Mouse (Mus musculus) CH12.LX (cell line): ENCODE measurements around the gene Sugt1. TPM values are rescaled to one million over a fixed set of nuclear protein-coding genes. Genes with fewer than 3 reads are reported as not detected.

ENCODE experiments used
- DNase-seq: peaks from one replicate; pipeline ENCODE4 v3.0.0-alpha.2; 2013; ENCODE audit errors: extremely low read depth
- H3K27ac ChIP-seq: 2 replicates; pipeline ENCODE4 v1.5.1; 2012; ENCODE audit warnings: low read depth, mild to moderate bottlenecking, control low read depth, moderate library complexity; ENCODE audit not compliant: insufficient read depth
- H3K27me3 ChIP-seq: replicated peaks from 2 replicates; pipeline ENCODE3; 2012; ENCODE audit warnings: inconsistent platforms
- H3K36me3 ChIP-seq, 2 experiments: replicated peaks in 1 of 2; 2 replicates each; pipeline versions ENCODE3 to v1.6.1; 2012; ENCODE audit warnings: inconsistent platforms in 1 of 2, low read length in 1 of 2, mild to moderate bottlenecking in 1 of 2, mixed read lengths in 1 of 2, moderate library complexity in 1 of 2; ENCODE audit not compliant: control insufficient read depth in 1 of 2, insufficient read depth in 1 of 2
- H3K4me1 ChIP-seq, 2 experiments: 2 replicates each; pipeline ENCODE4 v1.6.1; 2012; ENCODE audit warnings: inconsistent platforms in 1 of 2, moderate library complexity in 1 of 2; ENCODE audit not compliant: insufficient read depth in 2 of 2, control insufficient read depth in 1 of 2
- H3K4me2 ChIP-seq: 2 replicates; pipeline ENCODE4 v1.6.1; 2012; ENCODE audit warnings: low read depth, mild to moderate bottlenecking, control low read depth; ENCODE audit not compliant: poor library complexity, insufficient read depth, severe bottlenecking
- H3K4me3 ChIP-seq, 3 experiments: fragments of 150-350 bp in 1 of 3; sonication (generic) in 1 of 3; replicated peaks in 1 of 3; 2 replicates each; pipeline versions ENCODE3 to v1.5.1; 2011 to 2012; ENCODE audit warnings: low read depth in 2 of 3, low read length in 2 of 3, mild to moderate bottlenecking in 2 of 3, moderate library complexity in 2 of 3, control low read depth in 1 of 3, improper control_type of control experiment in 1 of 3, inconsistent platforms in 1 of 3, mixed read lengths in 1 of 3; ENCODE audit not compliant: poor library complexity in 1 of 3
- H3K79me2 ChIP-seq: replicated peaks from 2 replicates; pipeline ENCODE4 v1.6.1; 2012; ENCODE audit warnings: mild to moderate bottlenecking, moderate library complexity; ENCODE audit not compliant: control insufficient read depth, poor library complexity, insufficient read depth, severe bottlenecking; ENCODE audit errors: extremely low read depth
- H3K9ac ChIP-seq: 2 replicates; pipeline ENCODE4 v1.6.1; 2012; ENCODE audit warnings: low read depth, mild to moderate bottlenecking, control low read depth, moderate library complexity; ENCODE audit not compliant: insufficient read depth
- H3K9me3 ChIP-seq: replicated peaks from 2 replicates; pipeline ENCODE3; 2012; ENCODE audit warnings: low read length, inconsistent platforms, mixed read lengths
- BHLHE40 ChIP-seq: IDR thresholded peaks from 2 replicates; pipeline ENCODE4 v1.6.1; 2011; ENCODE audit warnings: mild to moderate bottlenecking, low read depth, low read length, improper control_type of control experiment
- CHD1 ChIP-seq: IDR thresholded peaks from 2 replicates; pipeline ENCODE4 v1.6.1; 2012; ENCODE audit warnings: low read depth, low read length, improper control_type of control experiment, inconsistent platforms
- E2F4 ChIP-seq: IDR thresholded peaks from 2 replicates; pipeline ENCODE4 v1.6.1; 2011; ENCODE audit warnings: low read depth, low read length, improper control_type of control experiment; ENCODE audit not compliant: insufficient replicate concordance
- ELF1 ChIP-seq: IDR thresholded peaks from 2 replicates; pipeline ENCODE4 v1.6.1; 2014; ENCODE audit warnings: low read depth, mild to moderate bottlenecking, inconsistent platforms, low read length, improper control_type of control experiment
- EP300 ChIP-seq: IDR thresholded peaks from 2 replicates; pipeline ENCODE4 v1.6.1; 2011; ENCODE audit warnings: low read length, improper control_type of control experiment
- ETS1 ChIP-seq: conservative IDR thresholded peaks from 2 replicates; pipeline ENCODE4 v1.6.1; 2012; ENCODE audit warnings: low read depth, mild to moderate bottlenecking, inconsistent platforms, low read length, improper control_type of control experiment, moderate library complexity
- HCFC1 ChIP-seq: IDR thresholded peaks from 2 replicates; pipeline ENCODE4 v1.6.1; 2012; ENCODE audit warnings: low read depth, mild to moderate bottlenecking, inconsistent platforms, low read length, improper control_type of control experiment
- IRF4 ChIP-seq: IDR thresholded peaks from 2 replicates; pipeline ENCODE4 v1.6.1; 2014; ENCODE audit warnings: low read depth, mild to moderate bottlenecking, inconsistent platforms, low read length, improper control_type of control experiment
- JUN ChIP-seq: IDR thresholded peaks from 2 replicates; pipeline ENCODE4 v1.6.1; 2011; ENCODE audit warnings: low read depth, mild to moderate bottlenecking, low read length, improper control_type of control experiment, moderate library complexity; ENCODE audit not compliant: insufficient read depth
- JUND ChIP-seq: conservative IDR thresholded peaks from 2 replicates; pipeline ENCODE4 v1.6.1; 2011; ENCODE audit warnings: low read depth, low read length, improper control_type of control experiment
- KAT2A ChIP-seq: IDR thresholded peaks from 2 replicates; pipeline ENCODE4 v1.6.1; 2012; ENCODE audit warnings: low read length, improper control_type of control experiment, inconsistent platforms; ENCODE audit not compliant: insufficient replicate concordance
- MAFK ChIP-seq: IDR thresholded peaks from 2 replicates; pipeline ENCODE4 v1.6.1; 2011; ENCODE audit warnings: low read length, improper control_type of control experiment; ENCODE audit not compliant: insufficient replicate concordance
- MAX ChIP-seq: IDR thresholded peaks from 2 replicates; pipeline ENCODE4 v1.6.1; 2011; ENCODE audit warnings: low read length, improper control_type of control experiment
- MAZ ChIP-seq: IDR thresholded peaks from 2 replicates; pipeline ENCODE4 v1.6.1; 2012; ENCODE audit warnings: low read depth, mild to moderate bottlenecking, inconsistent platforms, low read length, improper control_type of control experiment, moderate library complexity
- MEF2A ChIP-seq: IDR thresholded peaks from 2 replicates; pipeline ENCODE4 v1.6.1; 2014; ENCODE audit warnings: low read depth, mild to moderate bottlenecking, inconsistent platforms, low read length, improper control_type of control experiment, borderline replicate concordance
- MXI1 ChIP-seq: IDR thresholded peaks from 2 replicates; pipeline ENCODE4 v1.6.1; 2011; ENCODE audit warnings: mild to moderate bottlenecking, low read depth, low read length, improper control_type of control experiment
- MYC ChIP-seq: IDR thresholded peaks from 2 replicates; pipeline ENCODE4 v1.6.1; 2011; ENCODE audit warnings: low read depth, mild to moderate bottlenecking, improper control_type of control experiment, low read length
- NRF1 ChIP-seq: IDR thresholded peaks from 2 replicates; pipeline ENCODE4 v1.6.1; 2014; ENCODE audit warnings: low read depth, mild to moderate bottlenecking, inconsistent platforms, low read length, improper control_type of control experiment, moderate library complexity
- POLR2A ChIP-seq: IDR thresholded peaks from 2 replicates; pipeline ENCODE4 v1.6.1; 2011; ENCODE audit warnings: low read depth, mild to moderate bottlenecking, improper control_type of control experiment, low read length
- POLR2AphosphoS2 ChIP-seq: IDR thresholded peaks from 2 replicates; pipeline ENCODE4 v1.6.1; 2011; ENCODE audit warnings: low read depth, low read length, improper control_type of control experiment
- RAD21 ChIP-seq: IDR thresholded peaks from 2 replicates; pipeline ENCODE4 v1.6.1; 2011; ENCODE audit warnings: low read depth, mild to moderate bottlenecking, low read length, improper control_type of control experiment, moderate library complexity
- RCOR1 ChIP-seq: conservative IDR thresholded peaks from 2 replicates; pipeline ENCODE4 v1.6.1; 2012; ENCODE audit warnings: low read depth, mild to moderate bottlenecking, inconsistent platforms, low read length, improper control_type of control experiment
- SMC3 ChIP-seq: IDR thresholded peaks from 2 replicates; pipeline ENCODE4 v1.6.1; 2011; ENCODE audit warnings: low read depth, low read length, improper control_type of control experiment
- TBP ChIP-seq: conservative IDR thresholded peaks from 2 replicates; pipeline ENCODE4 v1.6.1; 2011; ENCODE audit warnings: low read depth, low read length, improper control_type of control experiment
- TCF12 ChIP-seq: IDR thresholded peaks from 2 replicates; pipeline ENCODE4 v1.6.1; 2014; ENCODE audit warnings: low read depth, mild to moderate bottlenecking, inconsistent platforms, low read length, improper control_type of control experiment
- UBTF ChIP-seq: IDR thresholded peaks from 2 replicates; pipeline ENCODE4 v1.6.1; 2012; ENCODE audit warnings: low read depth, mild to moderate bottlenecking, inconsistent platforms, low read length, improper control_type of control experiment, moderate library complexity
- USF1 ChIP-seq: IDR thresholded peaks from 2 replicates; pipeline ENCODE4 v1.6.1; 2014; ENCODE audit warnings: low read depth, mild to moderate bottlenecking, inconsistent platforms, low read length, improper control_type of control experiment
- ZC3H11A ChIP-seq: IDR thresholded peaks from 2 replicates; pipeline ENCODE4 v1.6.1; 2012; ENCODE audit warnings: low read depth, mild to moderate bottlenecking, inconsistent platforms, low read length, improper control_type of control experiment
- ZKSCAN1 ChIP-seq: IDR thresholded peaks from 2 replicates; pipeline ENCODE4 v1.6.1; 2012; ENCODE audit warnings: low read depth, inconsistent platforms, low read length, improper control_type of control experiment, borderline replicate concordance
- ZMIZ1 ChIP-seq: IDR thresholded peaks from 2 replicates; pipeline ENCODE4 v1.6.1; 2012; ENCODE audit warnings: low read depth, mild to moderate bottlenecking, inconsistent platforms, low read length, improper control_type of control experiment
- ZNF384 ChIP-seq: IDR thresholded peaks from 2 replicates; pipeline ENCODE4 v1.6.1; 2012; ENCODE audit warnings: low read depth, low read length, improper control_type of control experiment, inconsistent platforms
- dilution Hi-C: fragments of 300-500 bp; cut with MboI; formaldehyde crosslinking; loops from 2 replicates; pipeline ENCODE4 v1.14.3; 2020; ENCODE audit warnings: low sequenced_read_pairs; ENCODE audit not compliant: extremely low pct_unique_long_range_greater_than_20kb, extremely low pct_ligation_motif_present
- in situ Hi-C: fragments of 300-500 bp; cut with MboI; formaldehyde crosslinking; loops from 3 replicates; pipeline ENCODE4 v1.14.3; 2019; ENCODE audit warnings: low sequenced_read_pairs, low pct_ligation_motif_present, low pct_unique_long_range_greater_than_20kb, mixed read lengths
- polyA plus RNA-seq: library from polyadenylated mRNA; unstranded; fragments of >175 nt; gene quantifications from 2 replicates; pipeline ENCODE4 v1.2.1, GENCODE M21; 2012; ENCODE audit warnings: low read depth; ENCODE audit not compliant: insufficient read length
- total RNA-seq, 2 experiments: library from RNA; depleted of rRNA; stranded (reverse); fragments of 300-350 nt in 1 of 2; fragments of >200 nt in 1 of 2; gene quantifications; 2 replicates each; pipeline ENCODE4 v1.2.3; 2012 to 2014

The Sugt1 gene
- total and polyA plus RNA-seq, 3 experiments, result 91.9 to 118 (median 114) TPM

- H3K4me3 ChIP-seq, result no peak overlapping the region
- no peaks in the 10 kb centered on the region for H3K27me3 ChIP-seq
- H3K9ac ChIP-seq, result no peak overlapping the region
- H3K9me3 ChIP-seq, result no peaks in the 10 kb centered on the region
- H3K4me2 ChIP-seq, result no peak overlapping the region
- peaks cover 44 to 81% of the 10 kb centered on the region in 2 experiments for H3K36me3 ChIP-seq
- peak; percentile 29; the same call in 1 of the 2 replicates for TF ChIP-seq MAFK
- no peak for TF ChIP-seq TBP
- no peak for TF ChIP-seq EP300
- no peak for TF ChIP-seq MAZ
- in situ Hi-C loops, result loop anchor here (25.0 kb wide), 2 partner anchors 281 to 606 kb away; no protein-coding TSS in a partner anchor
- H3K4me1 ChIP-seq, result peaks cover 2 to 25% of the 10 kb centered on the region in 2 experiments; a peak in 3 of 4 replicates
- no peak overlapping the region for H3K27ac ChIP-seq
- dilution Hi-C loops, result no loop called here
- H3K79me2 ChIP-seq, result no peaks in the 10 kb centered on the region
- DNase-seq, result peak; percentile 58
These were observed 18.4 kb downstream of the Sugt1 start for GRCm38 (mm10) chr14:79605881-79606280.

- H3K4me1 ChIP-seq, result peaks cover 2 to 25% of the 10 kb centered on the region in 2 experiments; a peak in 3 of 4 replicates
- H3K79me2 ChIP-seq, result no peaks in the 10 kb centered on the region
- peaks cover 45 to 81% of the 10 kb centered on the region in 2 experiments for H3K36me3 ChIP-seq
- no peak overlapping the region for H3K27ac ChIP-seq
- dilution Hi-C loops (no loop called here), in situ Hi-C loops (loop anchor here (25.0 kb wide), 2 partner anchors 281 to 606 kb away; no protein-coding TSS in a partner anchor)
- DNase-seq, result peak; percentile 74
- H3K4me2 ChIP-seq, result no peak overlapping the region
- H3K4me3 ChIP-seq, result no peak overlapping the region
- no peak overlapping the region for H3K9ac ChIP-seq
- no peaks in the 10 kb centered on the region for H3K9me3 ChIP-seq
- H3K27me3 ChIP-seq, result no peaks in the 10 kb centered on the region
- TF ChIP-seq ETS1, result peak; percentile 15; the same call in 1 of the 2 replicates
- no peak for TF ChIP-seq E2F4
- peak; percentile 98 for TF ChIP-seq MYC
- TF ChIP-seq UBTF, result no peak
- TF ChIP-seq BHLHE40, result peak; percentile 20; the same call in 1 of the 2 replicates
- peak; percentile 76 for TF ChIP-seq MXI1
- peak; percentile 72; the same call in 1 of the 2 replicates for TF ChIP-seq RCOR1
- TF ChIP-seq ELF1, result no peak
- TF ChIP-seq USF1, result peak; percentile 15; the same call in 1 of the 2 replicates
- TF ChIP-seq ZC3H11A, result no peak
- TF ChIP-seq TCF12, result no peak
- no peak for TF ChIP-seq NRF1
- no peak for TF ChIP-seq KAT2A
- no peak for TF ChIP-seq ZMIZ1
- peak; percentile 66 for TF ChIP-seq JUN
- no peak for TF ChIP-seq SMC3
- peak; percentile 95 for TF ChIP-seq IRF4
- TF ChIP-seq JUND, result peak; percentile 84
- no peak for TF ChIP-seq MEF2A
- no peak for TF ChIP-seq RAD21
- no peak for TF ChIP-seq CHD1
- TF ChIP-seq ZKSCAN1, result no peak
- TF ChIP-seq TBP, result peak; percentile 95
- TF ChIP-seq ZNF384, result no peak
- peak; percentile 17; the same call in 1 of the 2 replicates for TF ChIP-seq MAFK
- TF ChIP-seq POLR2A, result no peak
- no peak for TF ChIP-seq MAZ
- TF ChIP-seq MAX, result peak; percentile 94
- TF ChIP-seq HCFC1, result no peak
- no peak for TF ChIP-seq POLR2AphosphoS2
- TF ChIP-seq EP300, result peak; percentile 93
These were observed 18.9 kb downstream of the Sugt1 start for GRCm38 (mm10) chr14:79606392-79606791.
